Mouse (Mus musculus): ENCODE data around the gene Notch2.

Gene Notch2

DNA sequence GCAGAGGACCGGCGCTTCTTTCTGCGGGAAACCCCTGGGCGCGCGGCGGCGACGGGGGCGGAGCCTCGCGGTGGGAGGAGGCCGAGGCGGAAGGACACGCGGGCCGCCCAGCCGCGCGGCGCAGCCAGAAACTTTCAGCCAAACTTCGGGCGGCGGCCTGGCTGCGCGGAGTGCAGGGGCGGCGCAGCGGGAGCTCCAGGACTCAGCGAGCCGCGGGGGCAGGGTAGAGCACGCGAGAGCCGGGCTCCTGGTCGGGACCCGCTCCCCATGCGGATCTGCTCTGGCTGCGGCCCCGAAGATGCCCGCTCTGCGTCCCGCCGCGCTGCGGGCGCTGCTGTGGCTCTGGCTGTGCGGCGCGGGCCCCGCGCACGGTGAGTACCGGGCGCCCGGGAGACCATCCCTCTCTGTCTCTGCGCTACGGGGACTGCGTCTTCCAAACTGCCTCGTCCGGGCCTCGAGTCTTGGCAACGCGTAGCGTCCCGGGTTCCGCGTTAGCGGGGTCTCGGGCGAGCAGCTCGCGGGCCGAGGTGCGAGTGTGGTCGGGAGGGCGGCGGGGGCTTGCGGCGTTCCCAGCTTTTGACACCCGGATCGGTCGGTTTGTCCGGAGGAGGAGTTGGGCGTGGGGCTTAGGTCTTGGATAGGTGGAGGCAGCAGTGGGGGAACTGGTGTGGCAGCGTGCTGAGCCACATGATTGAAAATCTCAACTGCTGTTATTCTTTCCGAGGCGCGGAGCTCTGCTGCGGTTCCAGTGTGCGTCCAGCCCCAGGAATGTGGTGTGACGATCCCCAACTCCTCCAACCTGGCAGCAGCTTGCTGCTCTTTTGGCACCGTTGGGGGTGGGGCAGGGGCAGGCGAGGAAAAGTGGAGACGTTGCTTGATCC lies at the start of gene Notch2:
Gene Notch2 (plus strand): TSS at position 127 of the 881 bp plus-strand sequence.
- in situ Hi-C loops (cut with MboI, MseI), result loop anchor here (5.0 kb wide), 1 partner anchor 76 kb away; no protein-coding TSS in a partner anchor

DNA sequence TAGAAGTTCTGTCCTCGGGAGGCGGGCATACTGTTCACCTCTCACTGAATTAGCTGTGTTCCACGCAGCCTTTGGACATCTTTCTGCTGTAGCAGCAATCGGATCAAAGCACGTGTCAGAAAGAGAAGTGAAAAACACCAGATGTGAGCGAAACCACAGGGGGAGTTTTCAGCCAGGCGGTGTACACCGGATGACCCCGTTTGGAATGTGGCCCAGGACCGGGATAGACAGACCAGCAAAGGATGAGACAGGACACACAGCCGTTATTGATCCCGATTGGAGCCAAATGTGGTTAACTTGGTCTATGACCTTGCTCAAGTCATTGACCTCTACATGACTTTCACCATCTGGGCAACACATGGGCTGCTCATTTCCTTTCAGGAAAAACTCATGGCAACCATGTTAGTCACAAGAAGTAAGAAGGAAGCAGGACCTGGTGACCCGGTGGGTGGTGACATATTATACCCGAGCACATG lies 48.4 kb upstream of the Notch2 start:
- in situ Hi-C loops (cut with MboI, MseI), result loop anchor here (5.0 kb wide), 1 partner anchor 33 kb away; no protein-coding TSS in a partner anchor

DNA sequence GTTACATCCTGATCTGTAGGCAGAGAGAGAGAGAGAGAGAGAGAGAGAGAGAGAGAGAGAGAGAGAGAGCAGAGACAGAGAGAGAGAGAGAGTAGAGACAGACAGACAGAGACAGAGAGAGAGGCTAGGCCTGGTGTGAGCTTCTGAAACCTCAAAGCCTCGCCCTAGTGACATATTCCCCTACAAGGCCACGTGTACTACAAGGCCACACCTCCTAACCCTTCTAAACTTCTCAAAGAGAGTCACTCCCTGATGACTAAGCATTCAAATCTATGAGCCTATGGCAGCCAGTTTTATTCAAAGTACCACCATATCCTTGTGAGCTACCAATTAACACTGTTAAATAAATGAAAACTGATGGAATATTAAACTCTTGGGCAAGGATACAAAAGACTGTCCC lies 45.7 kb upstream of the Notch2 start:
- in situ Hi-C loops (cut with MboI, MseI), result loop anchor here (5.0 kb wide), 1 partner anchor 35 kb away; no protein-coding TSS in a partner anchor

DNA sequence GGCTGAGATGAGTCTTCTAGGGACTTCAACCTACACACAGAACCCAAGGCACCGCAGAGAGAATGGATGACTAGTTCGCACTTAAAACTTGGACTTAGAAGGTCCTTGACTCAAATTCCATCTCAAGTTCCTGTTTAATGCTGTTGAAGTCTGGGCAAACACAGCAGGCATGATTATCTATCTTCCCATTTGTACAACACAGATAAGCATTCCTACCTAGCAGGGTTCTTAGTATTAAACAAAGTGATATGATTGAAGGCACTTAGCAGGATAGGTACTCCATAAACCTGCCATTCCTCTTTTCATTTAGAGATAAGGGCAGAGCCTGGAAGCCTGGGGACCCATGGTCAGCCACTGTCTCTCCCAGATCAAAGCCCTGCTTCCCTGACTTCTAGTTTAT lies 45.1 kb upstream of the Notch2 start:
- in situ Hi-C loops (cut with MboI, MseI), result loop anchor here (5.0 kb wide), 1 partner anchor 36 kb away; no protein-coding TSS in a partner anchor

DNA sequence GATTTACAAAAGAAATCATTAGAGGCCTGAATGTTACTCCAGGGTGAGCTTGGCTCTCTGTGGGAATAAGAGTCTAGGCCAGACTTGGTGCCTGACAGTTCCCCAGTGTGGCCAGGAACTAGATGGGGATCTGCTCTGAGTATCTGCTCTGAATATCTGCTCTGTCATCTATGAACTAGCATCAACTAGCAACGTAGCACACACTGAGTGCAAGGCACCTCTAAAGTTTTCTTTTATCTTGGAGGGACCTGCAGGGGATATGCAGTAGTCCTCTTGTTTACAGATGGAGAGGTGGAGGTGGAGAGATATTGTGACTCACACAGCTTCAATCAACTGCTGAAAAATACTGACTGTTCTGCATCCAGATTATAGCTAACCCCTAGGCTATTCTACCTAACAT lies 44.3 kb upstream of the Notch2 start:
- in situ Hi-C loops (cut with MboI, MseI), result loop anchor here (5.0 kb wide), 1 partner anchor 37 kb away; no protein-coding TSS in a partner anchor

DNA sequence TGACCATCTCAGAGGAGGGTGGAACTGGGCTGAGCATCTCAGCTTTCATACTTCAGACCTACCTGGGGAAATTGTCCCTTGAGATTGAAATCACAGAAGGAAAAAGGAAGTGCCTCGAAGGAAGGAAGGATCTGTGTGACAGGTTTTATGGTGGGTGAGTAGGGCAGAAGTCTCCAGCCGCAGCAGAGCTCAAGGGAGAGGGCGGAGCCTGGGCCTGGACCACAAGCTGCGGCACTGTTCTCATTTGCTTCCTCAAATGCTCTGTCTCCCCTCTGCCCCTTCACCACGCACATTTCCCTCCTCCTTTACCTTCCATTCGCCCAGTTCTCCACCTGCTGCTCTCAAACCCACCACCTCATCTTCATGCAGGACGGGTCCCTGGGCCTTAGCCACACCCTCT lies 42.2 kb upstream of the Notch2 start:
- in situ Hi-C loops (cut with MboI, MseI), result no loop called here

DNA sequence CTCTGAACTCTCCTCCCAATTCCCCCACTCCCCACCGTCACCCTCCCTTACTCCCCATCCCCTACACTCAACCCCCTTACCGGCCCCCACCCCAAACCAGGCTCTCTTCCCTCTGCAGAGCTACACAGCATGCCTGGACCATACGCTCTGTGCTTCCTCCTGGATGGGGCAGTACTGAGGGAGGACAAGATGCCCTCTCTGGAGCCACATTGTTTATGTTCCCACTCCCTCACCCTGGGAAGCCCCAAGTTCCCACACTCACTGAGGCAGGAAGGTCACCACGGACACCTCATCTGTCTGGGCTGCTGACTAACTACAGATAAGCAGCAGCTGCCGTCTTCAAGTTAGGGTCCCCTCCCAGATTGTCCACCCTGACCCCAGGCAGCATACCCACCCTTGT lies 41.1 kb upstream of the Notch2 start:
- in situ Hi-C loops (cut with MboI, MseI), result no loop called here

DNA sequence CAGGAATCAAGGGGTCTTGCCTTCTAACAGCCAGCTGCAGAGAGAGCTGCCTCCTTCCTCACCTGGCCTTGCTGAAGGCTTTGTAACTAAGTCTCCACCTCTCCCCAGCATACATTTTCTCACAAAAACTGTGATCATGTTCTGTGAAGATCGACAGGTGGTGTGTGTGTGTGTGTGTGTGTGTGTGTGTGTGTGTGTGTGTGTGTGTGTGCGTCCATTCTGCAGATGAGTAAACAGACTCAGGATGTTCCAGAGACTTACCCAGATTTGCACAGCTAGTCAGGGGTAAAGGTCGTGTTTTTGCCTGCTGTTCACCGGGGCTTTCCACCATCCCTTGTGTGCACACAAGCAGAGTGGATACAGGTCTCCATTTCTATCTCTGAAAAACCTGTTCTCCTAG lies 40.6 kb upstream of the Notch2 start:
- in situ Hi-C loops (cut with MboI, MseI), result no loop called here

DNA sequence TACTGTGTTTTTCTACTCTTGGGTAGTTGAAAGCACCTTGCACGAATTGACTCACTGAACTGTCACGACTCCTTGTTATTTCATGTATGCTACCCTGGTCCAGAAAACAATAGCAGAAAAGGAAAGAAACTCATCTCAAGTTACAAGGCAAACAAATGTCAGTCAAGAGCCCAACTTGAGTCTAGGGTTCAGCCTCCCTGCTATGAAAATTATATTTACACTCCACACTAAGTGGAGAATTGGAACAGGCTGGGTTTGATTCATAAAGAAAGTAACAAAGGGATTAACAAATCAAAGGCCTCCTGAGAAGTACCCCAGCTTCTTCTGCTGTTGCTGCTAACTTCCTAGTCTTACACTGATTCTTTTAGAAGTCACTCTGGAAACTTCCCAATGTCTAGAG lies 40.0 kb upstream of the Notch2 start:
- in situ Hi-C loops (cut with MboI, MseI), result no loop called here

DNA sequence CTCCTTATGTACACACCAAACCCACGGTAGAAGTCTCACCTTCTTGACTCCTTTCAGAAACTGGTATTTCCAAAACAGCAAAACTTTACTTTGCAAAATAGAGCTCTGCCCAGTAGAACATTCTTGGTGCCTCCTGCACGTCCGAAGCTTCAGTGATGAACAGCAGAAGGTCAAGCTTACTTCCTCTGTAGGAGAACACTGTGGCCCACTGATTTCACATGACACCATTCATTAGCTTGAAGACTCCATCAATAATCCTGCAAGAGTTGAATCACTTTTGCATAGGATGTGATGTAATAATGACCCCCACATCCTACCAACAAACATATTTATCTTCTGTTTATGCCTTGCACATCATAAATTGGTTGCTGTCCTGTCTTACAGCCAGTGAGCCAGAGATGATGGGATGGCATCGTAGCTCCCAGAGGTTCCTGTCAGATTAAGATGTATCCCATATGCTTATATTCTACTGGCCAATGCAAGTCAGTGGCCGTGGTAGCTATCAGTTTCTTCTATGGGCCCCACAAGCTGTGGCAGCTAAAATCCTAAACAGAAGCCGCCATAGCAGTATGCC lies 39.0 kb upstream of the Notch2 start:
- in situ Hi-C loops (cut with MboI, MseI), result no loop called here

DNA sequence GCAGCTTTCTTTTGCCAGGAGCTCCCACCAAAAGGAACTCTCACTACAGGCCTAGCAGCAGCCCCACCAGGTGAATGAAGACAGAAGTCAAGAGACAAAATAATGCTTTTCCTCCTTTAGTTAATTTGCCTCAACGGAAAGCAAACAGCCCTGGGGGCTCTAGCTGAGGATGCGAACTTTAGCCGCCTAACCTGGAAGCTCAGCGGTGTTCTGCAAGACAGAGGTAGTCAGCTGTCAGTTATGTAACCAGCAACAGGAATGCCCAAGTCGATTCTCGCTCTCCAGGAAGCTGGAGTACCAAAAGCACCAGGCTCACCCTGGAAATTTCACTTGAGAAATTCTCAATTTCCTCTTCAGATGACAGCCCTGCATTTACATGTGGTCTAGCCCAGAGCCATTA lies 36.6 kb upstream of the Notch2 start:
- in situ Hi-C loops (cut with MboI, MseI), result no loop called here

DNA sequence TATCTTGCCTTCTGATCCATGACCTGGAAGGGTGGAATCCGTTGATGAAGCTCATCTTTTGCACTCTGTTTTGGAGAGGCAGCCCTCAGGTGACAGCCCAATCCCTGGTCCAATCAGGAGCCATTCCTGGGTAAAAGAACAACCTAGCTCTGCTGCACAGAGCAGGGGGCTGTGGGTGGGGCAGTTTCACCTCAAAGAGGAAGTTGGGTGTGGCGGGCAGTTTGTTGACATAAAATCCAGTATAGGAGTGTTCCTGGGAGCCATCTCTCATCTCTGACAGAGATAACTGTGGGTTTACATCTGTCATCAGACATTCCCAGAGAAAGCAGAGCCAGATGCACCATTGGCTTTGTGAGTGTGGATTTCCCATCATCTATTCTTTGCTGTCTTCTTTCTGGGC lies 34.6 kb upstream of the Notch2 start:
- in situ Hi-C loops (cut with MboI, MseI), result no loop called here

DNA sequence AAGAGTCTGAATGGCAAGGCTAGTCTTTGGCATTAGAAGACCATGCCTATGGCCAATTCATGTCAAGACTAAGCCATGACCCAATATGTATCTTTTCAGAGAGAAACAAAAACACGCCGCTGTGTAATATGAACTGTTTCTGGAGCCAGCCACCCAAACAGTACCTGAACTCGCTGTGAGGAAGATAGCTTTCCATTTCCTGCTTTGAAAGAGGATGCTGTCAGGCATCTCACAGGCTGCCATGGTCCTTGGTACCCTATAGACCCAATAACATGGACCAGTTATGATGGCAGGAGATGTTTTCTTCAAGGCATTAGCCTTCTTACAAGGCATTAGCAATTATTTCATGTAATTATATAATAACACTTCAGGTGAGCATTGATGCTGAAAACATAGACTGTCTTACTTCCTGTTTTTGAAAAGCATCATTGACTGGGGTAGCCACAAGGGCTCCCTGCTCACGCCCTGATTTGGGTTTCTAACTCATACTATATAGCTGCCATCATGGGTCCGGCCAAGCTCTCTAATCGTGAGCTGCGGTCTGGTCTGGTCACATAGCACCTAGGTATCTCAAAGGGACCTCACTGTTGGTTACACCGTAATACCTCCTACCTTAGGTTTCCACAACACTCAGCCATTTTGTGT lies 32.5 kb upstream of the Notch2 start:
- in situ Hi-C loops (cut with MboI, MseI), result no loop called here

DNA sequence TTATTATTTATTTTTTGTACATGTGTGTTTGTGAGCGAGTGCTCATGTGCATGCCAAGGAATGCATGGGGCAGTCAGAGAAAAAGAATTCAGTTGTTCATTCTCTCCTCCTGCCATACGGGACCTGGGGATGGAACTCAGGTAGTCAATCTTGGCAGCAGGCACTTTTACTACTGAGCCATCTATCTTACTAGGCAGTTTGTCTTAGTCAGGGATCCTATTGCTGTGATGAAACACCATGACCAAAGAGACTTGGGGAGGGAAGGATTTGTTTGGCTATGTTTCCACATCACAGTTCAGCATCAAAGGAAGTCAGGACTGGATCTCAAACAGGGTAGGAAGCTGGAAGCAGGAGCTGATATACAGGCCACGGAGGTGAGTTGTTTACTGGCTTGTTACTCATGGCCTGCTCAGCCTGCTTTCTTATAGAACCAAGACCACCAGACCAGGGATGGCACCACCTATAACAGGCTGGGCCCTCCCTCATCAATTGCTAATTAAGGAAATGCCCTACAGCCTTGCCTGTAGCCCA lies 31.9 kb upstream of the Notch2 start:
- in situ Hi-C loops (cut with MboI, MseI), result no loop called here

DNA sequence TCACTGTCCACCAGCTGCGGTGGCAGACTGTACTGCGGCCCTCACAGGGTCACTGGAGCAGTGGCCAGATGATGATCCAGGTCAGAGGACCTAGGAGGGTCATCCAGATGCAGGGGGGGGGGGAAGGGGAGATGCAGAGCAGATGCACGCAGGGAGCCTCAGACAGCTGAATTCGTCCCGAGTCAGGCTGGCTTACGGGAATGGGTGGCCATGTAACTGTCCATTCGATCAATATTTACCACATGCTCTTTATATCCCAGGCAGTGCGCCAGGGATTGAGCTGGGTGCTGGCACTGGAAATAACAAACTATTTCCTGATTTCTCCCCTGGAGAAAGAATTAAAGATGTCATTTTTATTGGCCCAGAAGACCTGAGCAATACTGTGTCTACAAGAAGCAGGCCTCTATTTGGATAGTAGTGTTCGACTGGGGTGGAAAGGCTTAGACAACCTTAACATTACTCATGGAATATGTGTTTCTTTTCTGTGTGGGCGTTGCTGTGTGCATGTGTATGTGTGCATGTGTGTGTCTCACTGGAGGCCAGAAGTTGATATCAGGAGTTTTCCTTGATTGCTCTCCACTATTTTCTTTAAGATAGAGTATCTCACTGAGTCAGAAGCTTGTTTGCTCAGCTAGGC lies 28.3 kb upstream of the Notch2 start:
- in situ Hi-C loops (cut with MboI, MseI), result no loop called here

DNA sequence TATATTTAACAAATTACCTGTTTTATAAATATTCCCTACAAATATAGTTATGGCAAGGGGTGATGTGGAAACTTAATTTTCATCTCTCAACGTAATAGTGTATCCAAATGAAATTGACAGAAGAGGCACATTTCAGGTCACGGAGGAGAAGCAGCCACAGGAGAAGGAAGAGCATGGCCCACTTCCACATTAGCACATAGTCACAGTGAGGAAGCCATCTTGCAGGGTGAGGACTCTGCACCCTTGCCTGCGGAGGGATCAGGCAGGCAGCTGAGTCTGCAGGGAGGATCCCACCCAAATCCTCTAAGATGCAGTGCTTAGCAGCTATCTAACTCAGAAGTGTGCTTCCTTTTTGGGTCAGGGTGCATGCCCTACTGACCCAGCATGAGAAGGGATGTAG lies 27.6 kb upstream of the Notch2 start:
- in situ Hi-C loops (cut with MboI, MseI), result no loop called here

DNA sequence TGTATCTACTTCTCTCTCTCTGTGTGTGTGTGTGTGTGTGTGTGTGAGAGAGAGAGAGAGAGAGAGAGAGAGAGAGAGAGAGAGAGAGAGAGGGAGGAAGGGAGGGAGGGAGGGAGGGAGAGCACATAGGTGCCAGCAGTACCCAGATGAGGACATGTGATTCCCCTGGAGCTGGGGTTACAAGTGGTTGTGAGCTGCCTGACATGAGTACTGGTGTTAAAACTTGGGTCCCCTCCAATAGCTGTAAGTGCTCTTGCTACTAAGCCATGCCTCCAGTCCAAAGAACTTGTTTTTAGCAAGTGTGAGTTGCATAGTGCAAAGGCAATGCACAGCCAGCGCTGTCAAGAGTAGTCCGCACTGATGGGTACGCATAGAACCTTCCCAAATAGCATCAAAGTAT lies 26.2 kb upstream of the Notch2 start:
- in situ Hi-C loops (cut with MboI, MseI), result no loop called here

DNA sequence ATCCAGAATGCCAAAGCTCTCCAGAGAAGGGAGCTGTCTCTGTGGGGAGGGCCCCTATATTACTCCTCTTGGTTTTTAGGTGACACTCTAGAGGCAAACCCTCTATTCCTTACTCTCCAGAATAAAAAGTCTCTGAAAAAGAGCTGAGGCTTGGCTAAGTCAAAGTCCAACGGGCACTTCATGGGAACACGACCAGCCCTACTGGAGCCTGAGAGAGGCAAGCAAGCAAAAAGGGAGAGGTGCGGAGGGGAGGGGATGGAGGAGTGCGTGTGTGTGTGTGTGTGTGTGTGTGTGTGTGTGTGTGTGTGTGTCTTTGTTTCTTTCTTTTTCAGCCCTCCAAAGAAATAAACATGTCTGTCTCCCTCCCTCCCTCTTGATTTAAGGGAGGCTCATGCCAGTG lies 24.6 kb upstream of the Notch2 start:
- in situ Hi-C loops (cut with MboI, MseI), result no loop called here

DNA sequence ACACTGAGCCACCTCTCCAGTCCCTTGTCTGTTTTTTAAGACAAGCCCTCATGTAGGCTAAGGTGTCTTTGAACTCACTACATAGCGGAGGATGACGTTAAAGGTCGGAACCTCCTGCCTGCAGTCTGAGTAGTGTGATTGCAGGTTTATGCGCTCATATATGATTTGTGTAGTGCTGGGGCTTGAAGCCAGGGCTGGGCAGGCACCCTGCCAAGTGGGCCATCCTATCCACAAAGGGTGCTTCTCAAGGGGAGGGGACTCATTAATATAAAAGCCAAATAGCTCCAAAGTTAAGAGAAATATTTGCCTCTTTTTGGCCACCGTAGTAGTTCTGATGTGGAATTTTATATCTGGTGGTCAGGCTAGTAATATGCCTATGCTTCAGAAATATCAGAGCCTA lies 22.8 kb upstream of the Notch2 start:
- in situ Hi-C loops (cut with MboI, MseI), result no loop called here

DNA sequence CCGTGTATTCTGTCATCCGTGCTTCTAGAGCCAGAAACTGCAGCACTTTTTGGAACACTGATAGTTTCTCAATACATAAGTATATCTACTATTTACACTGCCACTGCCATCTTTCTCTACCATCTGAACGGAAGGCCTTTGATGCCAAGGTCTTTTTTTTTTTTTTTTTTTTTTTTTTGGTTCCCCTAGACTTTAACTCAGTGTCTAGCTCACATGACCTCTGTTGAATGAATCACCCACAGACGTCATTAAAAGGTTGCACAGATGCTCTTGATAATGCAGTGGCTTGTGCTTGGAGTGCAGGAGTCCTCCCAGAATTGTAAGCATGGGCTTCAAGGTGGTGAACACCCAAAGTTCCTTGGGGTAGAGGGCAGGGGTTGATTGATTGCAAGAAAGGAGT lies 21.0 kb upstream of the Notch2 start:
- in situ Hi-C loops (cut with MboI, MseI), result no loop called here

DNA sequence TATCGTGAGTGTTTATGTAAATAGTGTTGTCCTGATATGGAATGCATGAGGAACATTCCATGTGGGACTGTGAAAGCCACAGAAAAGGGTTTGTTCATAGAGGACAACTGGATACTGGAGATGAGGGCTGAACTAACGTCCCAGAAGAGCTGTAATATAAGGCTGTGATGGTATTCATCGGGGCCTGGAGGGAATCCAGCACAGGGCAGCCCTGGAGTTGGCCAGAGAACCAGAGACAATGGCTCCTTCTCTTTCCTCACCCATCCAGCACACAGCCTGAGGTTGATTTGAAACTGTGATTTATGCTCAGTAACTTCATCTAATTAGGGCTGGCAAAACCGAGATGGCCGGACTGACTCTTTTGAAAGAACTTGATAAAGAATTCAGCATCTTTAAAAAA lies 20.1 kb upstream of the Notch2 start:
- in situ Hi-C loops (cut with MboI, MseI), result no loop called here

Data from T-helper 1 cell (primary cell).